Comparison of ENCODE assay signal across 8 mouse cellular contexts in genomic region chrX:155337567-155337904, GRCm38 (mm10). TPM values are rescaled to one million over a fixed set of nuclear protein-coding genes. Genes with fewer than 3 reads are reported as not detected.
DNase-seq lines count a peak whose midpoint lies in the region; ATAC-seq lines count a peak whose summit lies in the region.

No protein-coding gene starts in this region.

- no peaks in the 10 kb centered on the region for H3K9me3 ChIP-seq in heart, embryonic 11.5 days (replicated peaks; ENCODE audit: control insufficient read depth, low read length)
- H3K9me3 ChIP-seq in forebrain, embryonic 12.5 days, result no peaks in the 10 kb centered on the region
- H3K9me3 ChIP-seq in liver, embryonic 13.5 days (replicated peaks), result no peaks in the 10 kb centered on the region

- ATAC-seq in heart, embryonic 11.5 days (replicated peaks; ENCODE audit: insufficient number of reproducible peaks, low FRiP score, low TSS enrichment), result no peak
- ATAC-seq in CD4-positive, CD25-positive, alpha-beta regulatory T cell, adult 4 months, result peak; percentile 44
- no peak for ATAC-seq in forebrain, embryonic 12.5 days (ENCODE audit: low FRiP score)
- ATAC-seq in liver, embryonic 13.5 days (ENCODE audit: low read depth), result no peak
- no peak for ATAC-seq in inflammation-experienced regulatory T-cells, adult 6 months

- H3K27ac ChIP-seq in heart, embryonic 11.5 days (ENCODE audit: low read depth, low read length), result peak overlapping the region; percentile 84
- H3K27ac ChIP-seq in forebrain, embryonic 12.5 days, result no peak overlapping the region
- peak overlapping the region; percentile 80 for H3K27ac ChIP-seq in liver, embryonic 13.5 days

- intact Hi-C loops in heart, postnatal 10 days (cut with DNase I), result no loop called here

- no peaks in the 10 kb centered on the region for H3K36me3 ChIP-seq in heart, embryonic 11.5 days (ENCODE audit: control insufficient read depth, insufficient read depth, low read length)
- 0 out of 2 replicates have a peak, but pooled peaks cover 5% of the 10 kb centered on the region for H3K36me3 ChIP-seq in forebrain, embryonic 12.5 days (replicated peaks)
- H3K36me3 ChIP-seq in liver, embryonic 13.5 days, result no peaks in the 10 kb centered on the region

- peak overlapping the region; percentile 59 for H3K4me3 ChIP-seq in heart, embryonic 11.5 days (ENCODE audit: low read depth, low read length)
- peak overlapping the region; percentile 53 for H3K4me3 ChIP-seq in forebrain, embryonic 12.5 days (replicated peaks)
- H3K4me3 ChIP-seq in liver, embryonic 13.5 days (replicated peaks), result peak overlapping the region; percentile 67

- DNase-seq in heart, postnatal 10 days, result no peak
- no peak for DNase-seq in liver, embryonic 13.5 days
- DNase-seq in layer of hippocampus, adult 9-11 months, result no peak
- no peak for DNase-seq in thymus, postnatal 14 days

- H3K4me1 ChIP-seq in heart, embryonic 11.5 days (ENCODE audit: control insufficient read depth, insufficient read depth, low read length), result no peaks in the 10 kb centered on the region
- no peaks in the 10 kb centered on the region for H3K4me1 ChIP-seq in forebrain, embryonic 12.5 days
- 0 out of 2 replicates have a peak, but pooled peaks cover 5% of the 10 kb centered on the region for H3K4me1 ChIP-seq in liver, embryonic 13.5 days (replicated peaks)

- H3K9ac ChIP-seq in heart, embryonic 11.5 days (ENCODE audit: low read depth, low read length), result peak overlapping the region; percentile 80
- H3K9ac ChIP-seq in forebrain, embryonic 12.5 days, result peak overlapping the region; percentile 63
- peak overlapping the region; percentile 71 for H3K9ac ChIP-seq in liver, embryonic 13.5 days

- 13% methylated on average over 7 of the region's 7 CpGs for WGBS in heart, embryonic 11.5 days (ENCODE audit: insufficient replicate concordance)
- 16% methylated on average over 7 of the region's 7 CpGs for WGBS in forebrain, embryonic 12.5 days
- WGBS in liver, embryonic 13.5 days (ENCODE audit: insufficient replicate concordance), result 11% methylated on average over 7 of the region's 7 CpGs

- H3K27me3 ChIP-seq in heart, embryonic 11.5 days (ENCODE audit: control insufficient read depth, insufficient read depth, low read length), result no peaks in the 10 kb centered on the region
- no peaks in the 10 kb centered on the region for H3K27me3 ChIP-seq in forebrain, embryonic 12.5 days
- H3K27me3 ChIP-seq in liver, embryonic 13.5 days, result no peaks in the 10 kb centered on the region

- H3K4me2 ChIP-seq in heart, embryonic 11.5 days, result peak overlapping the region; percentile 57
- peak overlapping the region; percentile 48 for H3K4me2 ChIP-seq in forebrain, embryonic 12.5 days
- H3K4me2 ChIP-seq in liver, embryonic 13.5 days, result peak overlapping the region; percentile 68

RNA-seq across cellular contexts. Expression of gene Prdx4, which starts 3.0 kb away (rescaled TPM):
- 273 and 288 TPM in 2 replicates for polyA plus RNA-seq in heart, embryonic 11.5 days (2014; fragmentation: Nextera tagmentation; extraction: Ambion mirVana)
- 10 to 100 TPM; 55.5 to 63.2 TPM for total RNA-seq in heart, postnatal 10 days (2021)
- 10 to 100 TPM; 36.6 to 41.6 TPM for polyA plus RNA-seq in CD4-positive, CD25-positive, alpha-beta regulatory T cell, adult 4 months (2017; shearing (Covaris generic))
- 179 and 202 TPM in 2 replicates for polyA plus RNA-seq in forebrain, embryonic 12.5 days (2016; fragmentation: Nextera tagmentation; extraction: Ambion mirVana)
- polyA plus RNA-seq in liver, embryonic 13.5 days (2015; fragmentation: Nextera tagmentation; extraction: Ambion mirVana), result 146 and 161 TPM in 2 replicates
- polyA plus RNA-seq in inflammation-experienced regulatory T-cells, adult 6 months (2017; shearing (Covaris generic)), result 10 to 100 TPM; 36.4 to 76.0 (median 40.0) TPM
